Mouse (Mus musculus) R1 (cell line): ENCODE data around the gene Ankrd17.
"Not testable (repeated sequence)": the region's sequence is repeated elsewhere in the genome, so short reads cannot be mapped to it uniquely, and the experiment has no call there.

ENCODE experiments used
- DNase-seq: peaks from one replicate; pipeline ENCODE4 v3.0.0-alpha.2; 2018; ENCODE audit warnings: low read depth, low spot score

Gene Ankrd17

DNA sequence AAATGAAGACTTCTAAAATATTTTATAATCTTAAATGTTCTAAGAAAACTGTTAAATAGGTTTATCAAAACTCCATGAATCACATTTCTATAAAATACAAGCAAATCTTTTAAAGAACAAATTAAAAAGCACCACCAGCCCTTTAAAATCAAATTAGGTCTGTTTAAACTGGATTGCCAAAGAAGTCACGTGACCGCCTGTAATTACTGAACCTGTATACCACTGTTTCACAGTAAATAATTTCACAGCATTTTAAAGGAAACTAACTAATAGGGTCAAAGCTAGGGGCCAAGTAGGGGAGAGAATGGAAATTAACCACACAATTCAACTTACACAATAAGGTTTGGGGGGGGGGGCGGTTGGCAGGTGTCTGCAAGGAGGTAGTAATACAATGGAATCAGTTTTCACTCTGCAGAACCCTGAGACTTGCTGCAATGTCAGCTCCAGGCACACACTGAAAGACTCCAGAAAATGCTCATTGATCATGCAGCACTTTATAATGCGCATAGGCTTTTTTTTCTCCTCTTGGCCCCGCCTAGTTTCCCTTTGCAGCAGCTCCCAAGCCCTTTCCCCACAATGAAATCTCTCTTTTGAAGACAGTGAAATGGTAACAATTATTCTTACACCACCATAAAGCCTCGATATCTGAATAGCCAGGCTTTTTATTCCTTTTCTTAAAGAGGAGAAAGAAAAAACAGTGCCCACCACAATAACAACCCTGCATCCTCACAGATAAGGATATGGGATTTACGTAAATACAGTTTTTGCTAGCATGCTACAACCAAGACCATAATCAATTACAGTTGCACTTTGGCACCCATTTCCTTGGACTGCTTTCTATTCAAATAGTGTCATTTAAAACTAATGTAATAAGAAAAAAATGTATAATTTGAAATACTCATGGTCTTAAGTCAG, 27.9 kb downstream of the Ankrd17 start:
- no peak for DNase-seq

DNA sequence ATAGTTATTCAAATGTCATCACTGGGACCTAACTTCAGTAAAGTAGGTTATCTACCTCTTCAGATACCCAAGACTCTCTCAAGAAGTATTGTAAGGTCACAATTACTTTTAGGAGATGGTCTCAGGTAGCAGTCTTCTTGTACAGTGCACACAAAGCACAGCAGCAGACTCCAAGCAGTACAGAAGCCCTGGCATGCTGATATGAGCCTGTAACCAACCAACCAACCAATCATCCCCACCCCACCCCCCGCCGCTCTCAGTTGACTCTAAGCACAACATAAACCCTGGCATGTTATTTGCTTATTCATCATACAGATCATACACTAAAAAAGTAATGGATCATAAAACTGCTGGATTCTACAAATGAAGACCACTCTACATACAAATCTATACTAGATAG, 33.9 kb downstream of the Ankrd17 start:
- no peak for DNase-seq

DNA sequence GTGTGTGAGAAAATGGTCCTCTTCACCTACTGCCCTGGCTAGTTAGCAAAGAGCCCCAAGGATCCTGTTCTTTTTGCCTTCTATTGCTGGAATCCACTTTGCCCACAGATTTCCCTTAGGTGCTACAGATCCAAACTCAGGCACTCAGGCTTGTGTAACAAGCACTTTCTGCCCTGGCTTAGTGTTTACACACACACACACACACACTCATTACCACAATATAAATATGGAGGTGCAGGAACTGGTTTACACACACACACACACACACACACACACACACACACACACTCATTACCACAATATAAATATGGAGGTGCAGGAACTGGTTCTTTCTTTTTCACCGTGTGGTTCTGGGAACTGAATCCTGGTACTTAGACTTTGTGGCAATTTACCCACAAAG, 35.3 kb downstream of the Ankrd17 start:
- no peak for DNase-seq

DNA sequence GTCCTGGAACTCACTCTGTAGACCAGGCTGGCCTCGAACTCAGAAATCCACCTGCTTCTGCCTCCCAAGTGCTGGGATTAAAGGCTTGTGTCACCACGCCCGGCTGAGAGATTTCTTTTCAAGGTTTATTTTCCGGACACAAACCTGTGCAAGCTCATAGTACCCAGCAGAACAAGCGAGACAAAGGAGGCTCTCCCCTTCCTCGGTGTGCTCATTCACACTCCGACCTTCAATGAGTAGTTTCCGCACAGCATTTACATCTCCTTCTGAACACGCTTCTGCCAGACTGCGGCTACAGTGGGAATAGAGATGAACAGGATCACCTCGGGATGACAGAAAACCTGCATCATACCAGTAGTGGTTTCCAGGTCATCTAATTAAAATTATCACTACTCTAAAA, 68.0 kb downstream of the Ankrd17 start:
- DNase-seq = peak; percentile 76

DNA sequence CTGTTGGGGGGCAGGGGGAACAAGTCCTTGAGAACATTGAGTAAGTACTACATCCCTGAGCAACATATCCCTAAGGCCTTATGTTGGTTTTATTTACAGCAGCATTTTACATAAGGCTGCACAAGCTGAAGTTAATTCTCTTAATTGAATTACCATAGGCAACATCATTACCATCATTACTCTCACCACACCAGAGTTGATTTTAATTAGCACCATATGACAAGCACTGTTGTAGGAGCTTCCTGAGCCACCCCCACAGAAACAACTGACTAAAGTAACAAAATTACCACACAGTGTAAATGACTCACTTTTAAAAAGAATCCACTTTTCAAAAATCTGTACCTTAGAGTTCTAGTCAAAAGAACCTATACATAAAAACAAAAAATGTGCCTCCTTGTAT, 76.5 kb downstream of the Ankrd17 start:
- DNase-seq = no peak

- peak; percentile 57 for DNase-seq
Measured at GRCm38 (mm10) chr5:90286559-90286958, 79.8 kb downstream of the Ankrd17 start.

DNA sequence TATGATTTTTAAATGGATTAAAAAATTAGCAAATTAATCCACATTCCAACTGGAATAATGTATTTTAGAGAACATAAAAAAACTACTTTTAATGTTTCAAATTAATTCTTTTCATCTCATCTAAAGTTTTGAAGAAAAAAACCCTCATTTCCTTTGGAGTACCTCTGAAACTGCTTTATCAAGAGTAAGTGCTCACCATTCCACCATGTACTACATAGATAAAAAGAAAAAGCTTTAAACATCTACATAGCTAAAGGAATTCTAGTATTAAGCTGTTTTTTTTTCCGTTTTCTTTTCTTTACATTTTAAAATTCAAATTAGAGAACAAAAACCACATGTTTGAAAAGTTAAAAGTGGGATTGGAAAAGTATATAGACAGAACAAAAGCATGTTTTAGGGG, 86.3 kb downstream of the Ankrd17 start:
- DNase-seq = no peak

GRCm38 (mm10) chr5:90279418-90279817, 87.0 kb downstream of the Ankrd17 start:
- no peak for DNase-seq

GRCm38 (mm10) chr5:90277443-90277842, 88.9 kb downstream of the Ankrd17 start:
- DNase-seq = no peak

DNA sequence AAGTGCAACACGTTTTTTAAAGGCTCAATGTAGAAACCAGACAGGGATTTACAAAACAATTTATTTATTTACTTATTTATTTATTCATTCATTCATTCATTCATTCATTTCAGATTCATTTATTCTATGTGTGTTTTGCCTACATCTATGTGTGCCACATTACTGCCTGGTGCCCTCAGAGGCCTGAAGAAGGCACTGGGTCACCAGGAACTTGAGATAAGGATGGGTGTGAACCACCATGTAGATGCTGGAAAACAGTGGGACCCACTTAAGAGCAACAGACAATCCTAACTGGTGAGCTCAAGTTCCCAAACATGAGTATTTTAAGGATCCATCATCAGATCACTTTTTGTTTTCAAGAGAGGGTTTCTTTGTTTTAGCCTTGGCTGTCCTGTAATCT, 91.6 kb downstream of the Ankrd17 start:
- no peak for DNase-seq

DNA sequence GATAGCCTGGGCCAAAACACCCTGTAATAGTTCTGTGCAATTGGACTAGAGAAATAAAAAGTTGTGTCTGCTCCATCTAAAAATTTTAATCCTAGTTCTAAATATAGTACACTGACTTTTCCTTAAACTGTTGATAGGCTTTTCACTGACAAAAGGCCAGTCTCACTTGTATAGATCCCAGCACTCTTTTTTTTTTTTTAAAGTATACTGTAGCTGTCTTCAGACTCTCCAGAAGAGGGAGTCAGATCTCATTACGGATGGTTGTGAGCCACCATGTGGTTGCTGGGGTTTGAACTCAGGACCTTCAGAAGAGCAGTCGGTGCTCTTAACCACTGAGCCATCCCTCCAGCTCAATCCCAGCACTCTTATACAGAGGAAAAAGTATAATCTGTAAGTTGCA, 104.1 kb downstream of the Ankrd17 start:
- DNase-seq = not testable (repeated sequence)

GRCm38 (mm10) chr5:90257023-90257422, 109.4 kb downstream of the Ankrd17 start:
- no peak for DNase-seq

GRCm38 (mm10) chr5:90247503-90247902, 118.9 kb downstream of the Ankrd17 start:
- DNase-seq = peak; percentile 46

- DNase-seq = peak; percentile 58
Measured at GRCm38 (mm10) chr5:90246987-90247386, 119.4 kb downstream of the Ankrd17 start.

- DNase-seq = peak; percentile 89
Measured at GRCm38 (mm10) chr5:90246567-90246966, 119.8 kb downstream of the Ankrd17 start.

DNA sequence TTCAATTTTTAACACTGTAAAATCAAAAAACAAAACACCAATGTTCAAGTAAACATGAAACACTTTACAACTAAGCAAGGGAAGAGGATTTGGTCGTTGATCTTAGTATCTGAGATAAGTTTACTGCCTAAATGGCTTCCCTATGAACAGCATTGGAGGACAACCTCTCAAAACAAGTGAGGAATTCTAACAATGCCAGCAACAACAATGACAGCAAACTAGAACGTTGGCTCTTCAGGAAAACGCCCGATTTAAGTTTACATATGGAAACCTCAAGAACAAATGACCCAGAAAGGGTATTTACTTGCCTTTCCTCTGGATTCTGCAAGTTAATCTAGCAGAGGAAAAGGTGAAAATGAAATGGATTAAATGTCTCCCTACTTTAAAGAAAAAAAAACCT, 121.0 kb downstream of the Ankrd17 start:
- peak; percentile 90 for DNase-seq

- DNase-seq = peak; percentile 93
Measured at GRCm38 (mm10) chr5:90235217-90235616, 131.2 kb downstream of the Ankrd17 start.

DNA sequence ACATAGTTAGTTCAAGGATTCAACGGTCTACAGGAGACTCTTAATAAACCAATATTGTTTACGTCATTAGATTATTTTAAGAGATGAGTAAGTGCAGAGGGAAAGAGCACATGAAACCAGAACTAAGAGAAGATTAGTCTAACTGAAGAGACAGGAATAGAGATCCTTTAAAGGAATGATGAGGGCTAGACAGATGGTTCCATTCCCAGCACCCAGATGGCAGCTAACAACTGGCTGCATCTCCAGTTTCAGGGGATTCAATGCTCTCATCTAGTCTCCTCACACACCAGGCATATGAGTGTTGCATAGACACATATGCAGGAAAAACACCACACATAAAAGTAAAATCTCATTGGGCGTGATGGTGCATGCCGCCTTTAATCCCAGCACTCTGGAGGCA, 133.1 kb downstream of the Ankrd17 start:
- no peak for DNase-seq

DNA sequence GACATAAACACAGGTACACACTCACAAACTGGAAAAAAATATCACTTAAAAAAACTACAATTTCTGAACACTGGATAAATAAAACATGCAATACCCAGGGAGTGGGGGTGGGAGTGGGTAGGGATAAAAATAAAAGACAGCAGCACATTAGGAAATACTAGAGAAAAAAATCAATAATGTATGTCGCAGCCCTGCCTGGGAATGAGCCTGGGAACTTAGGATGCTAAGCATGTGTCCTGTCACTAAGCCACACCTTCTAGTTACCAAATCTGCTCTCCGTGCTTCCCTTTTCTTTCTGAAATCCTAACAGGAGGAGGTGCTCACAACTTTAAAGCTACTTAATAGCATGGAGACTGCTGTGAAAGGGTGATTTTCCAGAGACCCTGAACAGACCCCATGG, 136.6 kb downstream of the Ankrd17 start:
- no peak for DNase-seq

DNA sequence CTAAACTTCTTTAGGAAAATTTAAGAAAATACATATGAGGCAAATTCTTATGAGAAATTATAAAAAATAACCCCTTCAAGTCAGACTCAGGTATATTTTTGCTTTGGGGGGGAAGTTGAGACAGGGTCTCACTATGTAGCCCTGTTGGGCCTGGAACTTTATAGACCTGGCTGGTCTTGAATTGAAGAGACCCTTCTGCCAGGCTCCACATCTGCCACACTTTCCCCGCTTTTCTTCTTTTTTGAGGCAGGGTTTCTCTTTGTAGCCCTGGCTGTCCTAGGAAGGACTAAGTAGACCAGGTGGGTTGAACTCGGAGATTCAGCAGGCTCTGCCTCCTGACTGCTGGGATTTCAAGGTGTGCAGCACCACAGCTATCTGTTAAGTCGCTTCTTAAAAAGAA, 139.7 kb downstream of the Ankrd17 start:
- no peak for DNase-seq

DNA sequence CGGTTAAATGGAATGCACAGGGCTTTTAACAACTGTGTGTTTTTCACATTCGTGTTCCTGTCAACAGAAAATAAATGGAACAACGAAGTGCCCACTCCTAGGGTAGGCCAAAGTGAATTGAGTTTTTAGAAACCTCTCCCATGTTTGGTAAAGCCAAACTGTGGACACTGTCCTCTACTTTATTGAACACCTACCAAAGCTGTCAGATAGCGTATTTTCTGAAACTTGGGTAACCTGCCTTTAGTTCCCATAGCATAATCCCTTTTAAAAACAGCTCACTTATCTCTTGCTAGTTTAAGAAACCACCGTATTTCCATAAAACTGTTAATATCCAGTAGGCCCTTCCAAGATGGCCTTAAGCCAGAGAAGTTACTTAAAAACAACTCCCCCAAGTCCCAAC, 141.6 kb downstream of the Ankrd17 start:
- DNase-seq = no peak

DNA sequence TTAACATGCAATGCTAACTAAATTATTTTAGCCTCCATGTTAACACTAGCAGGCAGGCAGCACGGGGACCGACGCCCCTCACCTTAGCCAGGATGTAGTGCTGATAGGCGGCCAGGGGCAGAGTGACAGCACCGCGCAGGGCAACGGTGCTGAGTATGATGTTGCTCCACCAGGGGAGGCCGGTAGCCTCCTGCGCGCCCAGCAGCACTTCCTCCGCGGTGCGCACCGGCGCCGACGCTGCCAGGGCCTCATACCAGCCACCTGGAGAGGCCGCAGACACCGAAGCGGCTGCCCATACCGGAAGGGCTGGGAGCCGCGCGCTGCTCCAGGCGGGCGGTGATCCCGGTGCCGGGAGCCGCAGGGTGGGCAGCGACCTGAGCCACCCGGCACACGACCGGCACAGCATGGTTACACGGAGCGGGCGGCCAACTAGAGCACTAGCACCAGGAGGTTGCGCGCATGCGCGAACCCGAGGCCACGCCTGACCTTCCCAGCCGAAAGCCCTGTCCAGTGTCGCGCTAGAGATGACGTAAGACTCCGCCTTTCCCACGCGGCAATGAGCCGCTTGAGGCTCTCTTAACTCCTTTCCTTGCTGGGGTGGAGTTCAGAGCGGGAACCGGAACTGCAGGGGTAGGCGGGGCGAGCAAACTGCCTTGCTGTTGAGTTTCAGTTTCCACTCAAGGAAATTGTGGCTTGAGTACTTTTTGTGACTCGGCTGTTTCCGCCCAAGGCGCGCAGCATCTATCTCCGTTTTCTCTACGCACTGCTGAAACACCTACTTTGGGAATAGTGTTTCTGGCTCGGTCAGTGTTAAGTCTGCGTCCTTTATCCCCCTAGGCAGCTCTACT, 142.6 kb downstream of the Ankrd17 start, which contains the start of gene Cox18:
Cox18 (minus strand) TSS at position 468 of the 848 bp plus-strand sequence.
- peak; percentile 100 for DNase-seq
